Mouse (Mus musculus): Measurements from ENCODE around the gene Chrnb2. TPM values are rescaled to one million over a fixed set of nuclear protein-coding genes. Genes with fewer than 3 reads are reported as not detected.
A peak's percentile ranks its signal among the peaks of the same experiment; 100 is the strongest.

The Chrnb2 gene
- polyA plus RNA-seq, 1 experiment, result 0.32 TPM

DNA sequence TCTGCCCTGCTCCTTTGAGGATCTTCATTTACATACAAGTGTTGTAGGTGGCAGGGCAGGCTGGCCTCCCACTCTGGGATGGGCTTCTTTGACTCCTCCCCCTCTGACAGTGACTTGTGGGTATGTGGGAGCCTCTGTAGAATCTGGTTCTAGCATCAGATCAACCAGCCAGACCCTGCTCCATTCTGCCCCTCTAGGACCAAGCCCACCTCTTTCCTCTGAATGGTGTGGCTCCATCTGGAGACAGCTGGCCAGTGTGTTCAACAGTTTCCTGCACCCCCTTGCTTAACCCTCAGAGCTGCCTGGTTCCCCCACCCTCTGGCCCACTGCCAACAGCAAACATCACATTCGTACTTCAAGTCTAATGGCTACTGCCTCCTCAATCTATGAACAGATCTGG lies 12.1 kb downstream of the Chrnb2 start:
- Histone ChIP-seq H3K27ac (ENCODE audit: control insufficient read depth, insufficient read depth, low read depth, low read length, poor library complexity) (no peak overlapping the region), H3K4me3 (replicated peaks; ENCODE audit: control insufficient read depth, low read depth, low read length) (no peak overlapping the region), H3K4me1 (ENCODE audit: control insufficient read depth, insufficient read depth, low read length) (no peaks in the 10 kb centered on the region)
- TF ChIP-seq CTCF (IDR thresholded peaks at IDR 0.05; ENCODE audit: control insufficient read depth, insufficient read depth, low read length), result no peak
- no peak for TF ChIP-seq POLR2A (IDR thresholded peaks at IDR 0.05; ENCODE audit: borderline replicate concordance, control insufficient read depth, low read depth, low read length)
- 11% methylated on average over 1 of the region's 1 CpGs for WGBS

DNA sequence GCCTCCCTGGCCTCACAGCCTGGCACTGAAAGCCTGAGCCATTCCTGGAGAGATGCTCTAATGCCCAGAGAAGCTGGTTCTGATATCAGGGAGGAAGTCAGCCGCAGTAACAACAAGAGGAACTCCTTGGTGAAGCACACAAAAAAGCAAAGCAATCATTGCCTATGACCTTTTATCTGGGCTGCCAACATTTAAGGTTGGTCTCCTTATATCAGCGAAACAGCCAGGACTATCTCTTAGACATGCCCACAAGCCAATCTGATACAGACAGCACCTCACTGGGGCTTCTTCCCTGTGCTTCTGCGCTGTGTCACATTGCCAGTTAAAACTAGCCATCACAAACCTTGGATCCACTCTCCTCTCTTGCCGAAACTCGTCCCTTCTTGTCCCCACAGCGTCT lies 25.9 kb downstream of the Chrnb2 start:
- no peaks in the 10 kb centered on the region for H3K4me1 ChIP-seq (ENCODE audit: control insufficient read depth, insufficient read depth, low read length)
- WGBS, result 86% methylated on average over 6 of the region's 6 CpGs
- H3K4me3 ChIP-seq (replicated peaks; ENCODE audit: control insufficient read depth, low read depth, low read length), result no peak overlapping the region
- no peak for TF ChIP-seq CTCF (IDR thresholded peaks at IDR 0.05; ENCODE audit: control insufficient read depth, insufficient read depth, low read length)
- no peak overlapping the region for H3K27ac ChIP-seq (ENCODE audit: control insufficient read depth, insufficient read depth, low read depth, low read length, poor library complexity)

DNA sequence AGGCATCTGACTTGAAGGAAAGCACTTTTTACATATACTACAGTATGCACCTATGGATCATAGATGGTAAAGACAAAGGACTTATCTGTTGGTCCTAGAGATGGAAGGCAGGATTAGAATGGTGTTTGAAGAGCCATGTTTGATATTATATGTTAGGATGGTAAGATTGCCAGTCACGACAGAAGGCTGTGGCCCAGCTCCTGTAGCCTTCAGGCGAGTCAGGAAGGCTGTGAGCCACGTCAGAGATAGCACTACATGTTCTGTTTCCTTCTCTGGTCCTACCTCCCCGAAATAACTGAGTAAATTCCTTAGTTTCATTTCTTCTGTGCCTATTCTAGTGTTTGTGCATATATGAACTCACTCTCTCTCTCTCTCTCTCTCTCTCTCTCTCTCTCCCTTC lies 32.3 kb downstream of the Chrnb2 start:
- 27% methylated on average over 4 of the region's 4 CpGs for WGBS
- peaks cover 4% of the 10 kb centered on the region; the same call in 1 of the 2 replicates for H3K4me1 ChIP-seq (ENCODE audit: control insufficient read depth, insufficient read depth, low read length)
- H3K27ac ChIP-seq (ENCODE audit: control insufficient read depth, insufficient read depth, low read depth, low read length, poor library complexity), result no peak overlapping the region
- no peak for TF ChIP-seq POLR2A (IDR thresholded peaks at IDR 0.05; ENCODE audit: borderline replicate concordance, control insufficient read depth, low read depth, low read length)
- TF ChIP-seq CTCF (IDR thresholded peaks at IDR 0.05; ENCODE audit: control insufficient read depth, insufficient read depth, low read length), result no peak
- peak overlapping the region; percentile 46 for H3K4me3 ChIP-seq (replicated peaks; ENCODE audit: control insufficient read depth, low read depth, low read length)

DNA sequence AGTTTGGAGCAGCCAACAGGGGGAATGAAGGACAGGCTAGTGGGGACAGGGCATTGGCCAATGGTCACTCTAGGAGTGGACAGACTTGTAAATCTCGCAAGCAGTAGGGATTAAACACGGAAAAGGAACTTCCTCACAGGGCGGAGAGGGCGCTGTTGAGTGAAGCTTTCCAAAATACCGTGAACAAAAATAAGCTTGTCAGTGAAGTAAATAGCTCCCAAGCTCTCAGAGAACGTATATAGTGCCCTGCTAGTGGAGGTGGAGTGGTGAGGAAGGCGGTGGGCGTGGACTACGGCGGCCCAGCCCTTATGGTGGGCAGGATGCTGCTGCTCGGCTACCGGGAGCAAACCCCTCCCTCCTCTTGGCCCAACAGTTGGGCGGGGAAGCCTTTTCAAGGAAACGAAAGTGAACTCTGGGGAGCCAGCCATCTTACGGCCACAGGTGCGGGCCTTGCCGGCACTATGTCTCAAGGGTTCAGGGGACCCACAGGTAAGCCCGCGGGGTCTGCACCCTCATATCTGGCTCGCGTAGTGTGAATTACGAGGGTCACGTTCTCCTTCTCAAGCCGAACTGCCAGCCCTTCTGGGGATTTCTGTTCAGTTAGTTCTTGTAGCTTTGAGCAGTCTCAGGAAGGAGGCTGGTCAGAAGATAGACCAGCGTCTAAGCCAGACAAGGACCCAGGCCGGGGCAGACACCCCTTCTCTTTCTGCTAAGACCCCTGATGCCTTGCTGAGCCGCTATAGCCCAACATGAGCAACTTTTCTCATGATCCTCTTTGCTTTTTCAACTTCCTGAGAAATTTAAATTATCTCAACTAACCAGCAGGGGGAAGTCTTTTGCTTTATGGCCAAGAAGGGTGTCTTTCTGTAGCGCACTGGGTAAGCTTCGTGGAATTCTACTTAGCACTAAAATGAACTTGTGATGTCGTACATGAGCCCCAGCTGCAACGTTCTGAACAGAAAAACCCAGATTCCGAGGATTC lies 33.8 kb downstream of the Chrnb2 start:
- Histone ChIP-seq H3K4me1 (ENCODE audit: control insufficient read depth, insufficient read depth, low read length) (peaks cover 4% of the 10 kb centered on the region; the same call in 1 of the 2 replicates), H3K27ac (ENCODE audit: control insufficient read depth, insufficient read depth, low read depth, low read length, poor library complexity) (peak overlapping the region; percentile 86), H3K4me3 (replicated peaks; ENCODE audit: control insufficient read depth, low read depth, low read length) (peak overlapping the region; percentile 90)
- TF ChIP-seq CTCF (IDR thresholded peaks at IDR 0.05; ENCODE audit: control insufficient read depth, insufficient read depth, low read length) (no peak; the same call in 1 of the 2 replicates), POLR2A (IDR thresholded peaks at IDR 0.05; ENCODE audit: borderline replicate concordance, control insufficient read depth, low read depth, low read length) (peak; percentile 93)
- WGBS, result under 1% methylated on average over 32 of the region's 32 CpGs

DNA sequence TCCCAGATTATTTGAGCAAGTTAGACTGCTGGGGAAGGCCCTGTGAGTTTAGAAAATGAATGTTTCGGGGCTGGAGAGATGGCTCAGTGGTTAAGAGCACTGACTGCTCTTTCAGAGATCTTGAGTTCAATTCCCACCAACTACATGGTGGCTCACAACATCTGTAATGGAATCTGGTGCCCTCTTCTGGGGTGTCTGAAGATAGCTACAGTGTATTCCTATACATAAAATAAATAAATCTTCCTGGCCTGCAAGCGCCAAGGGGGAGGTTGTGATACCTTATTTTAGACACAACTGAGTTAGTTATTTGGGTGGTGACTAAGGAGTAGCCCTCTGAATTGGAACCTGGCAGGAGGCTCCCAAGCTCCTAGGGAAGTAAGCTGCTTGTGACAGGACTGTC lies 35.6 kb downstream of the Chrnb2 start:
- TF ChIP-seq CTCF (IDR thresholded peaks at IDR 0.05; ENCODE audit: control insufficient read depth, insufficient read depth, low read length) (no peak), POLR2A (IDR thresholded peaks at IDR 0.05; ENCODE audit: borderline replicate concordance, control insufficient read depth, low read depth, low read length) (no peak)
- Histone ChIP-seq H3K27ac (ENCODE audit: control insufficient read depth, insufficient read depth, low read depth, low read length, poor library complexity) (no peak overlapping the region), H3K4me3 (replicated peaks; ENCODE audit: control insufficient read depth, low read depth, low read length) (no peak overlapping the region), H3K4me1 (ENCODE audit: control insufficient read depth, insufficient read depth, low read length) (peaks cover 4% of the 10 kb centered on the region; the same call in 1 of the 2 replicates)
- WGBS, result 85% methylated on average over 2 of the region's 2 CpGs

DNA sequence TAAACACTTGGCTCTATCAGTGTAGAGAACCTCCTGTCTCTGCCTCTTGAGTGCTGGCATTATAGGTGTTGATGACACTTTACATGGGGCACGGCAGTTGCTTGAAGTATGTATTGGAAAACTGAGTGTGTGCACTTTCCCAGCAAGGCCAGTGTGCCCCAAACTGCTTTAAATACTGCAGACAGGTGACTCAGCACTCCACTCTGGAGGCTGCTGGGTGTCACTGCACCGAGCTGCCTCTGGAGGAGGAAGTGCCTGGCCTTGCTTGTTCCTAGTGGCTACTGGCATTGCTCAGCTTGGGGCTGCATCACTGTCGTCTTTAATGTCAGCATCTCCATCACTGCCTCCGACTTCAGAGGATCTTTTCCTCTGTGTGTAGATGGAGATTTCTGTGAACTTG lies 37.4 kb downstream of the Chrnb2 start:
- WGBS, result 0% methylated on average over 4 of the region's 4 CpGs
- Histone ChIP-seq H3K4me1 (ENCODE audit: control insufficient read depth, insufficient read depth, low read length) (peaks cover 3% of the 10 kb centered on the region; the same call in 1 of the 2 replicates), H3K4me3 (replicated peaks; ENCODE audit: control insufficient read depth, low read depth, low read length) (no peak overlapping the region), H3K27ac (ENCODE audit: control insufficient read depth, insufficient read depth, low read depth, low read length, poor library complexity) (no peak overlapping the region)
- TF ChIP-seq CTCF (IDR thresholded peaks at IDR 0.05; ENCODE audit: control insufficient read depth, insufficient read depth, low read length) (peak; percentile 76), POLR2A (IDR thresholded peaks at IDR 0.05; ENCODE audit: borderline replicate concordance, control insufficient read depth, low read depth, low read length) (no peak)

DNA sequence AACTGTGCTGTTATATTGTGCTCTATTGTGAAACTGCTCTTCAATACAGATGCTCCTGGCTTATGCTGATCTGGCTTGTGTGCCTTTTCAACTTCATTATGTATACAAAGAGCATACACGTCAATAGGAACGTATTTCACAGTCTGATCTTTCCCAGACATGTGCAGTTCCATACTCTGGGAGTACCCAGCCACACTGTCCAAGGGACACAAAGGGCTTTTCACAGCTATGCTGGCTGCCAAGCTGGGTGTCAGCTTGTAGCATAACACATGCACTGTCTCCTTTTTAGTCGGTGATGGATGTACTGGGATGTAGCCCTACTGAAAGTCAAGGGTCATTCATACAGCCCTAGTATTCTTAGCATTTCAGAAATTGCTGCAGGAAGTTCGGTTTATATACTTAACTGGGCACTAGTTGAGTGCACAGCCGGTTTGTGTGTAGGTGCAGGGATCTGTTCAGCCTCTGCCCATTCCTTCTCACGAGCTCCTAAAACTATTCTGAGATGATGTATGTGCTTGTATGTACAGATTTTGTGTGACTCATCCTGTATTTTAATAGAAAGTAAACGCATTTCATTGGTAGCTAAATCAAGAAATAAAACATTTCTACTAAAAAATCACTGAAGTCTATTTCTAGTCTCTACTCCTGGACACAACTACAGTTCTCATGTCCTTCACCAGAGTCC lies 40.9 kb downstream of the Chrnb2 start:
- 84% methylated on average over 7 of the region's 7 CpGs for WGBS
- Histone ChIP-seq H3K27ac (ENCODE audit: control insufficient read depth, insufficient read depth, low read depth, low read length, poor library complexity) (no peak overlapping the region), H3K4me1 (ENCODE audit: control insufficient read depth, insufficient read depth, low read length) (no peaks in the 10 kb centered on the region), H3K4me3 (replicated peaks; ENCODE audit: control insufficient read depth, low read depth, low read length) (no peak overlapping the region)
- TF ChIP-seq CTCF (IDR thresholded peaks at IDR 0.05; ENCODE audit: control insufficient read depth, insufficient read depth, low read length), result no peak
- no peak for TF ChIP-seq POLR2A (IDR thresholded peaks at IDR 0.05; ENCODE audit: borderline replicate concordance, control insufficient read depth, low read depth, low read length)

DNA sequence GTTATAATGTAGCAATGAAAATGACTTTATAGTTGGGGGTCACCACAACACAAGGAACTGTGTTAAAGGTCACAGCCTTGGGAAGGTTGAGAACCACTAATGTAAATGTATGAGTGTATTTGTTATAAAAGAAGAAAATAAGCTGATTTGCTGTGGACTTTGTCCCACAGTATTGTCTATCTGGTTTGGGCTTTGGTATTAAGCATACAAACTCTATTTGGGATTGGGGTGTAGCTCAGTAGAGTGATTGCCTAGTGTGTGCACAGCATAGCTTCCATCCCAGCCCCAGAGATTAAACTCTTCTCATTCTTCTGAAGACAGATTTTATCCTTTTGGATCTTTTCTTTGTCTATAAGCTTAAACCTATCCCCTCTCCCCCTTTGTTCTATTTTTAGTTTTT lies 42.4 kb downstream of the Chrnb2 start:
- TF ChIP-seq POLR2A (IDR thresholded peaks at IDR 0.05; ENCODE audit: borderline replicate concordance, control insufficient read depth, low read depth, low read length) (no peak), CTCF (IDR thresholded peaks at IDR 0.05; ENCODE audit: control insufficient read depth, insufficient read depth, low read length) (no peak)
- no peaks in the 10 kb centered on the region for H3K4me1 ChIP-seq (ENCODE audit: control insufficient read depth, insufficient read depth, low read length)
- no peak overlapping the region for H3K27ac ChIP-seq (ENCODE audit: control insufficient read depth, insufficient read depth, low read depth, low read length, poor library complexity)
- H3K4me3 ChIP-seq (replicated peaks; ENCODE audit: control insufficient read depth, low read depth, low read length), result no peak overlapping the region
